Mouse (Mus musculus) megakaryocyte, embryonic 14.5 days (primary cell): ENCODE measurements around the gene Ltbp3. TPM values are rescaled to one million over a fixed set of nuclear protein-coding genes. Genes with fewer than 3 reads are reported as not detected.
A peak's percentile ranks its signal among the peaks of the same experiment; 100 is the strongest.
"Not testable (repeated sequence)": the region's sequence is repeated elsewhere in the genome, so short reads cannot be mapped to it uniquely, and the experiment has no call there.

Experiments
- H3K27me3 ChIP-seq: replicated peaks from 2 replicates; pipeline ENCODE3; 2012; ENCODE audit warnings: inconsistent platforms
- H3K36me3 ChIP-seq: replicated peaks from 2 replicates; pipeline ENCODE3; 2012; ENCODE audit warnings: low read length, inconsistent platforms, mixed read lengths
- H3K4me1 ChIP-seq: 2 replicates; pipeline ENCODE4 v1.6.1; 2012; ENCODE audit warnings: inconsistent platforms
- H3K4me3 ChIP-seq: replicated peaks from 2 replicates; pipeline ENCODE3; 2012; ENCODE audit warnings: moderate library complexity, mild to moderate bottlenecking, inconsistent platforms
- H3K9me3 ChIP-seq: 2 replicates; pipeline ENCODE4 v1.6.1; 2012; ENCODE audit warnings: inconsistent platforms
- FLI1 ChIP-seq: IDR thresholded peaks from 2 replicates; pipeline ENCODE4 v1.6.1; 2012; ENCODE audit warnings: low read length, inconsistent platforms, mixed read lengths
- GATA1 ChIP-seq: IDR thresholded peaks from 3 replicates; pipeline ENCODE4 v1.6.1; 2012; ENCODE audit warnings: mixed read lengths, low read length, inconsistent platforms, borderline replicate concordance
- polyA plus RNA-seq: library from polyadenylated mRNA; stranded (reverse); fragments of >175 nt; gene quantifications from 2 replicates; pipeline ENCODE4 v1.2.3, GENCODE M21; 2012; ENCODE audit warnings: low replicate concordance; ENCODE audit not compliant: insufficient read depth

Gene Ltbp3
- polyA plus RNA-seq, 1 experiment, result 7.9 TPM

GRCm38 (mm10) chr19:5787920-5788319 is 47.2 kb downstream of the Ltbp3 start:
- Histone ChIP-seq H3K36me3 (no peaks in the 10 kb centered on the region), H3K27me3 (no peaks in the 10 kb centered on the region), H3K4me1 (peaks cover 44% of the 10 kb centered on the region), H3K4me3 (peak overlapping the region; percentile 38), H3K9me3 (no peaks in the 10 kb centered on the region)
- no peak for TF ChIP-seq FLI1
- no peak for TF ChIP-seq GATA1

DNA sequence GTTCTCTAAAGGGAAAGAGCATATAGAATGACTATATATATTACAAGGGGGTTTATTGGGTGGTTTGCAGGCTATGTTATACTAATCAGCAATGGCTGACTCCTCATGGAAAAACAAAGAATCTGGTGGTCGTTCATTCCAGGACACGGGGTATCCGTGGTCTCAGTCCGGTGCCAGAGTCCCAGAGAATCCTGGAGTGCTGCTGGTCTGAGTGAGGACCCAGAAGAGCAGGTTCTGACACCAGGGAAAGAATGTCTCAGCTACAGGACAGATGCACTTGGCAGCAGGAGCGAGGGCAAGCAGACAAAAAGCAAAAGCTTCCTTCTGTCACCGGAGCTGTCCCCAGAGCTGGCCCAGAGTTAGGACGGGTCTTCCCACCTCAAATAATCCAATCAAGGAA is 47.9 kb downstream of the Ltbp3 start:
- Histone ChIP-seq H3K4me1 (peaks cover 49% of the 10 kb centered on the region), H3K36me3 (no peaks in the 10 kb centered on the region), H3K9me3 (no peaks in the 10 kb centered on the region), H3K4me3 (no peak overlapping the region), H3K27me3 (no peaks in the 10 kb centered on the region)
- TF ChIP-seq FLI1 (no peak), GATA1 (no peak)

GRCm38 (mm10) chr19:5789066-5789465 is 48.4 kb downstream of the Ltbp3 start:
- no peak overlapping the region for H3K4me3 ChIP-seq
- TF ChIP-seq GATA1 (no peak), FLI1 (no peak)

GRCm38 (mm10) chr19:5791329-5791728 is 50.6 kb downstream of the Ltbp3 start:
- H3K36me3 ChIP-seq, result peaks cover 17% of the 10 kb centered on the region
- TF ChIP-seq GATA1 (no peak), FLI1 (no peak)
- no peak overlapping the region for H3K4me3 ChIP-seq
- H3K9me3 ChIP-seq, result no peaks in the 10 kb centered on the region
- H3K4me1 ChIP-seq, result peaks cover 65% of the 10 kb centered on the region
- H3K27me3 ChIP-seq, result no peaks in the 10 kb centered on the region

More at GRCm38 (mm10) chr19:5789066-5789465, 48.4 kb downstream of the Ltbp3 start:
- no peaks in the 10 kb centered on the region for H3K27me3 ChIP-seq
- peaks cover 53% of the 10 kb centered on the region for H3K4me1 ChIP-seq
- H3K9me3 ChIP-seq, result no peaks in the 10 kb centered on the region
- no peaks in the 10 kb centered on the region for H3K36me3 ChIP-seq

DNA sequence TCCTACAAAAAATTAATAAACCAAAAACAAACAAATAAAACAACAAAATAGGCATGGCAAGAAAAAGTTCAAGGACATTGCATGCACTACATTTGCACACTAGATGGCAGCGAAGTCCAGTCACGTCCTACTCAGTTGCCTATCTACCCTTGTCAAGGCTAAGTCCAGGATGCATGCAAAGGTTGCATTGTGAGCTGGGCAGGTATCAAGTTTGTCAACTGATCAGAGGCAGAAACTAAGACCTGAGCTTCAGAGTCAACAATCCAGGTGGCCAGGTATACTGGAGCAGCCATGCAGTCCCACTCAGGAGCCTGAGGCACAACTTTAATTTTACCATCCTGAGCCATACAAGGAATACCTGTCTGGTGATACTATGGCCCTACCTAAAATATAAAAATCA is 52.4 kb downstream of the Ltbp3 start:
- Histone ChIP-seq H3K9me3 (no peaks in the 10 kb centered on the region), H3K4me1 (peaks cover 63% of the 10 kb centered on the region), H3K27me3 (no peaks in the 10 kb centered on the region), H3K4me3 (peak overlapping the region; percentile 40), H3K36me3 (peaks cover 35% of the 10 kb centered on the region)
- TF ChIP-seq GATA1 (no peak), FLI1 (no peak)

DNA sequence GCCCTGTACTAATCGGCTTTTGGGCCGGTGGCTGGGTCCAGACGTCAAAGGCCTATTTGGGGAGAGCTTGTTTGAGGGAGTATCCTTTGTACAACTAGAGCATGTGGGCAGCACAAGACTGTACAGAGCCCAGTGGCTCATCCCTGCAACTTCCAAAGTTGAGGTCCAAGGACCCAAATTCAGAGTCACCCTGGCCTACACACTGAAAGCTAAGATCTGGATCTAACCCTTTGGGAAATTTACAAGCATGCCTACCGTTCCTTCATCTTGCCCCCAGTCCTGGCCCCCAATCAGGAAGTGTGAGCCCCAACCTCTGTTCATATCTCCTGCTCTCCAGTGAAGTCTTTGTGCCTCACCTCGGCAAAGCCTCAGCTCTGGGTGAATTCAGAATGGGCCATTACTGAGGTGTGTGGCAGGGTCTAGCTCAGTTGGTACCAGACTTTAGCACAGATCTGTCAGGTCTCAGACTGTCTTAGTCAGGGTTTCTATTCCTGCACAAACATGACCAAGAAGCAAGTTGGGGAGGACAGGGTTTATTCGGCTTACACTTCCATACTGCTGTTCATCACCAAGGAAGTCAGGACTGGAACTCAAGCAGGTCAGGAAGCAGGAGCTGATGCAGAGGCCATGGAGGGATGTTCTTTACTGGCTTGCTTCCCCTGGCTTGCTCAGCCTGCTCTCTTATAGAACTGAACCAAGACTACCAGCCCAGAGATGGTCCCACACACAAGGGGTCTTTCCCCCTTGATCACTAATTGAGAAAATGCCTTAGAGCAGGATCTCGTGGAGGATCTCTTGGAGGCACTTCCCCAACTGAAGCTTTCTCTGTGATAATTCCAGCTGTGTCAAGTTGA is 53.4 kb downstream of the Ltbp3 start:
- H3K36me3 ChIP-seq, result peaks cover 46% of the 10 kb centered on the region
- H3K9me3 ChIP-seq, H3K27me3 ChIP-seq: not testable (repeated sequence)
- peaks cover 56% of the 10 kb centered on the region for H3K4me1 ChIP-seq
- H3K4me3 ChIP-seq, result peak overlapping the region; percentile 82

DNA sequence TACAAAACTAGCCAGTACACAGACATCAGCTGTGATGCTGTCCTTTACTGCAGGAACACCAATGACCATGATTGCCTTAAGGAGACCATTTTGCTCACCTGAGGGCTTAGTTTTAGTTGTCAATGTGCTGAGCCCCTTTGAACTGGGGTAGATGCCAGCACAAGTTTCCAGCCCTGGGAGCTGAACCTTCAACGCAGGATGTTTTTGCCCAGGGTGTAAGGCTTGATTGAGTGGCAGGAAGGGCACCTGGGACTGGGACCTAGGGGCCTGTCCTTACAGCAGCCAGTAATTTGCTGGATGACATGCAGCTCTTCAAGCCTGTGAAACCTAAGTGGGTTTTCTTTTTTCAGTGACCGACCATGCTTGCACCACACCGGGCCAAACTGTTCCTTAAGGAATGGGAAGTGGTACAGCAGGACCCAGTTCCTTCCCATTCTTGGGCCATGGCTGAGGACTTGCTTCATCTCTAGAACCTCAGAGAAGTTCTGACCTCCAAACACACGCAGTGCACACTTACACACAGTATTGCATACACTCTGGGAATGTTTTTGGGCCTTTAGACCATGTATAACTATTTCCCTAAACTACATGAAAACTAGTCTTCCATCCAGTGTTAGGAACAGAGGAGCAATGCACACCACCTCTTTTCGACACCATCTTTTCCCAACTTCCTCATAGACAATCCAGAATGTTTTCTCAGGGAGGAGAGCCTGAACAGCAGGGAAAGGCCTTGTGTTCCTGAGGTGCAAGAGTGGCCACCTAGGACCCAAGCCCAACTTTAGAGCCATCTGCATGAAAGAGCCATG is 54.3 kb downstream of the Ltbp3 start:
- Histone ChIP-seq H3K4me3 (peak overlapping the region; percentile 82), H3K36me3 (peaks cover 54% of the 10 kb centered on the region), H3K9me3 (no peaks in the 10 kb centered on the region), H3K4me1 (peaks cover 56% of the 10 kb centered on the region), H3K27me3 (no peaks in the 10 kb centered on the region)
- TF ChIP-seq FLI1 (no peak), GATA1 (no peak)

GRCm38 (mm10) chr19:5795668-5796572 is 55.2 kb downstream of the Ltbp3 start:
- Histone ChIP-seq H3K4me3 (peak overlapping the region; percentile 100), H3K27me3 (no peaks in the 10 kb centered on the region), H3K4me1 (peaks cover 56% of the 10 kb centered on the region), H3K36me3 (peaks cover 63% of the 10 kb centered on the region), H3K9me3 (no peaks in the 10 kb centered on the region)
- TF ChIP-seq FLI1 (no peak), GATA1 (no peak)

GRCm38 (mm10) chr19:5796573-5797111 is 55.9 kb downstream of the Ltbp3 start:
- Histone ChIP-seq H3K4me1 (peaks cover 54% of the 10 kb centered on the region), H3K9me3 (no peaks in the 10 kb centered on the region), H3K27me3 (no peaks in the 10 kb centered on the region), H3K36me3 (peaks cover 69% of the 10 kb centered on the region), H3K4me3 (peak overlapping the region; percentile 100)
- TF ChIP-seq FLI1, result no peak
